Mouse (Mus musculus): ENCODE measurements around the gene Cryzl2.

Gene Cryzl2

DNA sequence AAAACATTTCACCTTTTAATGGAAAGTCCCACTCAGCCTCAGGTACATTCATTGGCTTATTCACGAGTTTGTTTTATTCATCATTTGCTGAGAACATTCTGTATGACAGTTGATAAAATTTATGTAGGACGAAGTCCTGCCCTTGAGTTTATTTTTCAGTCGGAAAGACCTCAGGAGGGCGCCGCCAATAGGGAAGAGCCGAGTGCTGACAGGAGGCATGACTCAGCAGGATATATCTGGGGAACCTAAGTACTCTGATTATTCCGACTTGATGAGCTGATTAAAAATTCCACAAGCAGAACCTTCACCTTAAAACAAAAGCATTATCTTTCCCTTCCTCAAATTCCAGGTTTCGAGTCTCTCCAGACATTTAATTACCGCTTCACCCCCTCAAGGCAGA, 21.7 kb downstream of the Cryzl2 start:
- no peak for DNase-seq

DNA sequence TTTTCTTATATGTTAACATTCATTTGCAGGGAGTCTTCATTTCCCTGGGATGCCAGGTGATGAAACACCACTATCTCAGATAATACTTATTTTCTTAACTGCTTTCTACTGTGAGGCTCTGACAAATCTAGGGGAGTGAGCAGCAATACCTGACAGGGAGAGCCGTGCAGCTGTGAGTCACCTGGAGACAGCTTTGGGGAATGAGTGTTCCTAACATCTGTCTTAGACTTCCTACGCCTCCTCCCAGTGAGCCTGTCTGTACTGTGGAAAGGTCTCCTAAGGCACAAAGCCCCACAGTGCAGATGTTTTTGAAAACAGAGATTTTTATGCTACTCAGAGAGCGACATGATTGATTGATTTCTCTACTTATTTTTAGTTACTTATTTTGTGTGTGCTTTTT, 22.5 kb downstream of the Cryzl2 start:
- DNase-seq: no peak

DNA sequence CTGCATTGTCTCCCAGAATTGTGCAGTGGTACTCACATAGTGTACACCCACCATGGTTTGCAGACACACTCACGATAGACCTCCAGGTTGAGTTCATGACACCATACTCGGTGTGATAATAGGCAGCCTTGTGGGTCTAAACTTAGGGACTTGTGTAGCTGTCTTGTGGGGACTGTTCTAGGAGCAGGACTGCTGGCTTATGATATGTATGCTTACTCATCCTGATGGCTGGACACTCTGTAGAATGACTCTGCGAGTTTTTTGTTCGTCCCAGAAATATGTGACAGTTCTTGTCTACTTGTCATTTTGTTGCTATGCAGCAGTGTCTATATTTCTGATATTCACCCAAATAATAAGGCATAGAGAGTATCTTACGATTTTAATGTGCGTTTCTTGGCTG, 23.3 kb downstream of the Cryzl2 start:
- no peak for DNase-seq

- DNase-seq: no peak
Measured at GRCm38 (mm10) chr1:157484161-157484560, 25.8 kb downstream of the Cryzl2 start.

GRCm38 (mm10) chr1:157500657-157501056, 42.3 kb downstream of the Cryzl2 start:
- no peak for DNase-seq

- no peak for DNase-seq
Measured at GRCm38 (mm10) chr1:157501352-157501945, 43.1 kb downstream of the Cryzl2 start.

DNA sequence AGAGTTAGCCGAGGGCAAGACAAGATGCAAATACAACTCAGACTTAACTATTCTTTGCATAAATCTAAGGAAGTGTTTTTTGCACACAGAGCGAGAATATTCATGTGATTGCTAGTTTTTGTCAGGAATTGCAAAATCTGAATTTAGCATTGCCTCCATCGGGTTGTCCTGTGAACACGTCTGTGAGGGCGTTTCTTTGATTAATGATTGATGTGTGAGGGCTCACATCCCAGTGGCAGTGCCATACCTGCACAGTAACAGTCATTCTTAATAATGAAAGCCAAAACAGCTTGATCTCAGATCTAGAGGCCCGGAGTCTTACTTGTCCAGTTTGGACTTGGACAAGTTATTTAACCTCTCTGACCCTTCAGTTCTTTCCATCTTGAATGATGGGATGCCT, 44.7 kb downstream of the Cryzl2 start:
- no peak for DNase-seq

DNA sequence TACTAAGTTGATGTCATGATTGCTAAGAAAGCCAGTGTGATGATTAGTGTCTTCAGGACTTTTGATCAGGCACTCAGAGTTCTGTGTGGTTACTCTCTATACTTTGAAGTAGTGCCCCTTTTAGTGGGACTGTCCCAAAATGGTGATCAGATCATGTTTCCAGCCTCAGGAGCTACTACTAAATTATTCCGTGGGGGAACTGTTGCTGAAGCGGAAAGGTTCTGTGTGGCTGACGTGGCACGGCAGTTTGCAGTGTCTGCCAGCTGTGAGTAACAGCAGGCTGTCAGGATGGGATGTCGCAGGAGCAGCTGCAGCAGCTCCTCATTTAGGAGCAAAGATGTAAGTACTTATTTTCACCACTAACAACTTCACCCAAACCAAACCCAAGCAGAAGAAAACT, 48.1 kb downstream of the Cryzl2 start, which contains the start of gene Sec16b:
Sec16b (plus strand) TSS at position 207 of the 400 bp plus-strand sequence.
- no peak for DNase-seq

GRCm38 (mm10) chr1:157506995-157507595, 48.7 kb downstream of the Cryzl2 start:
- no peak for DNase-seq

- DNase-seq: no peak
Measured at GRCm38 (mm10) chr1:157507814-157508213, 49.4 kb downstream of the Cryzl2 start.

DNA sequence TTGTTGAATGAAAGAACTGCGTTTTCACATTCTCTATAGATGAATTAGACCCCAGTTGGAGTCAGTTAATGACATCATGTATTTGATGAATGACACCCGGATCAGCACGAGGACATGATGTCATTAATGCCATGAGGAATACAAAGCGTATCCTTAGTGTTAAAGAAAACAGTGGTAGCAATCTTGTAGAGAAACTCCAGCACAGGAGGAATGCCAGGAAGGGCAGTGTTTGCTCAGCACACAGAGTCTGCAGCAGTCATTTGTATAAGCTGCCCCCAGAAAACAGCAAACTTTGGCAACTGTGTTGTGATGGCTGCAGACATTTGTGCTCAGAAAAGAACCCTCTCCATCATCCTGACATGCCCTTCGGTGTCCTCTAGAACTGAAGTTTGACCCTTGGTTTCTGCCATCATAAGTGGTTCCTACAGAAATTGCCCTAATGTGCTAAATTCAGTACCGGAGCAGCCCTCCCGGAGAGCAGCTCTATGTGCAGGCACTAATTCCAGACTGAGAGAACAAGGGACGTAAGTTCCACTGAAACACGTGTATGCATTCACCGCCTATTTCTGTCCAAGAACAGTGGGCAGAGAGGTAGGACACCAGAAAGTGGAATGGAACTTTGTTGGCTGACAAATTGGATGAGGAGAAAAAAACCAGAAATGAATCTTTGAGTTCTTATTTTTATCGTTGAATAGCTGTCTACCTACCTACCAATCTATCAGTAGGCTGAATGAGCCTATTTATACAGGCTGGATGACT, 54.5 kb downstream of the Cryzl2 start:
- DNase-seq: no peak

DNA sequence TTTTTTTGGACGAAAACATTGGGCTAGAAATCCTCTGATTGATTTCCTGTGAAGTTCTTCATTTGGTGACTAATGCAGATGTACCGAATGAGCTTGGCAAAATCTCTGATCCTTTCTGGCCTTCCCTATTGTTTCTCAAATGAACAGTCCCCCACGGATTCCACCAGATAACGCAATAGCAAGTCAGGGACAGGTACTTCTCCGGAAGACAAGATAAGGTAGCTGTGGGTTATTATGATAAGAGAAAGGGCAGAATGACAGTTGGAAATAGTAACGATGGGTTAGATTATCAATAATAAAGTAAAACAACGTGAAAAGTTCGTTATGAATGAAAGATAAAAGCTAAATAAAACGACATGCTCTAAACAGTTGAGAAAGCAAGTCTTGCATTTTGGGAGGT, 55.2 kb downstream of the Cryzl2 start:
- no peak for DNase-seq

GRCm38 (mm10) chr1:157514298-157514697, 55.9 kb downstream of the Cryzl2 start:
- no peak for DNase-seq

GRCm38 (mm10) chr1:157516838-157517808, 58.7 kb downstream of the Cryzl2 start:
- DNase-seq: no peak

- peak; percentile 84 to 91 for DNase-seq
Measured at GRCm38 (mm10) chr1:157518111-157518523, 59.7 kb downstream of the Cryzl2 start.

- no peak for DNase-seq
Measured at GRCm38 (mm10) chr1:157519396-157519795, 61.0 kb downstream of the Cryzl2 start.

GRCm38 (mm10) chr1:157522322-157522721, 63.9 kb downstream of the Cryzl2 start:
- DNase-seq: no peak

- no peak for DNase-seq
Measured at GRCm38 (mm10) chr1:157524775-157525174, 66.4 kb downstream of the Cryzl2 start.

- no peak for DNase-seq
Measured at GRCm38 (mm10) chr1:157525692-157526354, 67.4 kb downstream of the Cryzl2 start.

GRCm38 (mm10) chr1:157526625-157527024, 68.2 kb downstream of the Cryzl2 start:
- no peak for DNase-seq

- DNase-seq: peak; percentile 85 to 86
Measured at GRCm38 (mm10) chr1:157532826-157533460, 74.6 kb downstream of the Cryzl2 start.

DNA sequence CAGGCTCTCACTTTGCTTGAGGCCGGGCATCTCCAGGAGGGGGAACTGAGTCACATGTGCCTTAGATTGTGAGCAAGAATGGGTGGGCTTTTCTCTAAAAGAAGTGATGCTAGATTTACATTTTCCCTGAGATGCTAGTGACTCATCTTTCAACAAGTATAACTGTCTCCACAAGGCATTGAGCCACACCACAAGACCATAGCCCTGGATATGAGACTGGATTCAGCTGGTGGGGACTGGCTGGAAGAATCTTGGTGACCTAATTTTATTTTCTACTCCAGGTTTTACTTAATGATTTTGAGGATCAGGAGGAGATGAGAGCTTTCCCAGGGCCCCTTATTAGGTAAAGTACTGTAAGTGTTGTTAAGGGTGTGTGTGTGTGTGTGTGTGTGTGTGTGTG, 77.2 kb downstream of the Cryzl2 start:
- no peak for DNase-seq
